Mouse (Mus musculus) hindbrain, embryonic 11.5 days (tissue): ENCODE measurements around the gene Hivep3. TPM values are rescaled to one million over a fixed set of nuclear protein-coding genes. Genes with fewer than 3 reads are reported as not detected.

ENCODE experiments used
- ATAC-seq: fragments of 200-750 bp; cut with Nextera tagmentation; 2 replicates; pipeline ENCODE4 v1.8.0; 2017; ENCODE audit warnings: mild to moderate bottlenecking, moderate TSS enrichment, moderate library complexity; ENCODE audit not compliant: low FRiP score
- DNase-seq: peaks from one replicate; pipeline ENCODE4 v3.0.0-alpha.2; 2015; ENCODE audit warnings: low spot score
- H3K27ac ChIP-seq: fragments of 300-500 bp; sonication (generic); 2 replicates; pipeline ENCODE4 v1.5.1; 2014; ENCODE audit warnings: mild to moderate bottlenecking, low read depth, low read length
- H3K27me3 ChIP-seq: fragments of 300-500 bp; sonication (generic); 2 replicates; pipeline ENCODE4 v1.6.1; 2014; ENCODE audit warnings: mild to moderate bottlenecking, low read length, moderate library complexity, mixed read lengths; ENCODE audit not compliant: control insufficient read depth, insufficient read depth
- H3K36me3 ChIP-seq: fragments of 300-500 bp; sonication (generic); 2 replicates; pipeline ENCODE4 v1.6.1; 2014; ENCODE audit warnings: mild to moderate bottlenecking, low read length, moderate library complexity, mixed read lengths; ENCODE audit not compliant: control insufficient read depth, insufficient read depth
- H3K4me1 ChIP-seq: fragments of 300-500 bp; sonication (generic); replicated peaks from 2 replicates; pipeline ENCODE4 v1.6.1; 2014; ENCODE audit warnings: low read length, mixed read lengths; ENCODE audit not compliant: control insufficient read depth, insufficient read depth
- H3K4me2 ChIP-seq: fragments of 300-500 bp; sonication (generic); replicated peaks from 2 replicates; pipeline ENCODE4 v1.6.1; 2014; ENCODE audit warnings: mild to moderate bottlenecking, low read depth, low read length
- H3K4me3 ChIP-seq: fragments of 300-500 bp; sonication (generic); 2 replicates; pipeline ENCODE4 v1.5.1; 2014; ENCODE audit warnings: low read depth, low read length
- H3K9ac ChIP-seq: fragments of 300-500 bp; sonication (generic); 2 replicates; pipeline ENCODE4 v1.6.1; 2014; ENCODE audit warnings: low read depth, low read length
- H3K9me3 ChIP-seq: fragments of 300-500 bp; sonication (generic); 2 replicates; pipeline ENCODE4 v1.6.1; 2016; ENCODE audit warnings: low read length; ENCODE audit not compliant: control insufficient read depth
- whole genome bisulfite sequencing: fragments of 180-500 bp; shearing (Covaris S2); extraction: QIAGEN DNeasy Blood & Tissue Kit; methylation state at CpG from one replicate; pipeline ENCODE4 v1.1.7; 2014; 5-methylcytosine and 5-hydroxymethylcytosine counted together
- polyA plus RNA-seq: library from polyadenylated mRNA; unstranded; fragments of >200 nt; fragmentation: Nextera tagmentation; extraction: Ambion mirVana; gene quantifications from 2 replicates; pipeline ENCODE4 v1.2.1, GENCODE M21; 2014

The Hivep3 gene
- polyA plus RNA-seq, 1 experiment from 2014 or later = 1.8 TPM

DNA sequence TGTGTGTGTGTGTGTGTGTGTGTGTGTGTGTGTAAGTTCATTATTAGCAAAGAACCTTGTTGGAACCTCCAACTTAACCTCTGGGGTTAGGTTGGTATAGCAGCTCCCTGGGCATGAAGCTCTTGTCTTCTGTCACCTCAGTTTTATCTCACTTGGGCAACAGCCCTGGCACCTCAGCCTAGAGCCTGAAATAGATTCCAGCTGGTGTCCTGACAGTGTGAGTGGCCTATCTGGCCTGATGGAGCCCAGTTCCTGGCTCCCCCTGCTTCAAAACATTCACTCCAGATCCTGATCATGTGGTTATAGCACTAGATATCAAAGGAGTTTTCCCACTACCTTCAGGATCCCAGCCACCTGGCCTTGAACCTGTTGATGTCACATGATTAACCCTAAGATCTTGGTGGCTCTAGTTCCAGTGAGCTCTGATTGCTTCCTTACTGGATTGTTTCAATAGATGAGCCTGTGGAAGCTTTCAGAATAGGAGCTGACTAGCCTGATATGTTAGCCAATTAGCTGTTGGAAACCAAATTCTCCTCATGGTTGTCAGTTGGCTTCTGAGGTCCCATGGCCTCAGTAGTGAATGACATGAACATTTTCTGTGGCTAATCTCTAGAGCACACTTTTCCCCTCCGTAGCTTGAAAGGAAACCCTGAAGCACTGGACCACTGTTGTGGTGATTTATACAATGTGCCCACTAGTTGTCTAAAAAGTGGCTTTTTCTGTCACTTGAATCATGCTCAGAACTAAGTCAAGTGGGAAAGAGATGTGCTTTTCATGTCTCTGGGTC lies 358.6 kb downstream of the Hivep3 start:
- Histone ChIP-seq H3K4me2 (no peak overlapping the region), H3K27me3 (no peaks in the 10 kb centered on the region), H3K27ac (no peak overlapping the region), H3K4me3 (no peak overlapping the region), H3K36me3 (no peaks in the 10 kb centered on the region), H3K9me3 (no peaks in the 10 kb centered on the region), H3K4me1 (no peaks in the 10 kb centered on the region), H3K9ac (no peak overlapping the region)
- ATAC-seq = no peak
- no peak for DNase-seq
- WGBS = 86% methylated on average over 1 of the region's 1 CpGs

DNA sequence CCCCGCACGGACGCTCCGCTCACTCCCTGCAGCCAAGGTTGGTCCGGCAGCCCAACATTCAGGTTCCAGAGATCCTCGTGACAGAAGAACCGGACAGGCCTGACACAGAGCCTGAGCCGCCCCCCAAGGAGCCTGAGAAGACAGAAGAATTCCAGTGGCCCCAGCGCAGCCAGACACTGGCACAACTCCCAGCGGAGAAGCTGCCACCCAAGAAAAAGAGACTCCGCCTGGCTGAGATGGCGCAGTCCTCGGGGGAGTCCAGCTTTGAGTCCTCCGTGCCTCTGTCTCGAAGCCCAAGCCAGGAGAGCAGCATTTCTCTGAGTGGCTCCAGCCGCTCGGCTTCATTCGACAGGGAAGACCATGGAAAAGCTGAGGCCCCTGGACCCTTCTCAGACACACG lies 363.4 kb downstream of the Hivep3 start:
- Histone ChIP-seq H3K27ac (no peak overlapping the region), H3K4me1 (no peaks in the 10 kb centered on the region), H3K4me2 (no peak overlapping the region), H3K36me3 (no peaks in the 10 kb centered on the region), H3K9me3 (peaks cover 4% of the 10 kb centered on the region; the same call in 1 of the 2 replicates), H3K9ac (no peak overlapping the region), H3K27me3 (no peaks in the 10 kb centered on the region), H3K4me3 (no peak overlapping the region)
- 89% methylated on average over 19 of the region's 19 CpGs for WGBS
- DNase-seq (no peak), ATAC-seq (no peak)

DNA sequence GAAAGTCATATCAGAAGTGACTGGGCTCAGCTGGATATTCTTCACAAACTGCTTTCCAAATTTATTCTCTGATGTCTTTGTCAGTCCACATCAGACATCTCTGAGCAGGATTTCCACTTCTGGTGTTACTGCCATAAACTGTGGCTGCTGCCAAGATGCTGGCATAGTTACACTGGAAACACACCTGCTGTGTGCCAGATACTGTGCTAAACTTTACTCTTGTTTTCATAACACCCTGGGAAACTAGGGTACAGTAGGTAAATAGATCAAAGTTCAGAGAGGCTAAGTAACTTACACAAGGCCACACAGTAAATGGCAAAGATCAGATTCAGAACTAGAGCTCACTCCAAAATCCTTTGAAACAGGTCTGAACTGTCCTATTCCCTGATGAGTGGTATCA lies 367.6 kb downstream of the Hivep3 start:
- H3K4me3 ChIP-seq = no peak overlapping the region
- peaks cover 4% of the 10 kb centered on the region; the same call in 1 of the 2 replicates for H3K9me3 ChIP-seq
- DNase-seq (no peak), ATAC-seq (no peak)
- H3K4me1 ChIP-seq = no peaks in the 10 kb centered on the region
- H3K27me3 ChIP-seq = no peaks in the 10 kb centered on the region
- no peak overlapping the region for H3K27ac ChIP-seq
- no peak overlapping the region for H3K4me2 ChIP-seq
- H3K36me3 ChIP-seq = no peaks in the 10 kb centered on the region
- H3K9ac ChIP-seq = no peak overlapping the region

DNA sequence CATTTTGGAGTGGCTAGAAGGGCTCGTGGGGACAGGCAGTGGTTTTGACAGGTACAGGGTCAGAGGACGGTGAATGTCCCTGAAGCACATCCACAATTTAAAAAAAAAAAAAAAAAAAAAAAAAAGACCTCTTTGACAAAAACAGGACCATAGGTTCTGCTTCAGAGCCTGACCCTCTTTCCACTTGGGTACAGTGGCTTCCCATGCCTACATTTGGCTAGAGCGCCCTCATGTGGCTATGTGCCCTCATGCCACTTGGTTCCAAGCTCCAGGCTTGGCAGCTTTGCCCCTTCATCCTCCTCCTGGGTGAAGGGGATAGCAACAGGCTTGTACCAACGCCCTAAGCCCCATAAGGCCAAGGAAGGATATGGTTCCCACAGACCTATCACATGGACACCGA lies 371.0 kb downstream of the Hivep3 start:
- Histone ChIP-seq H3K27me3 (no peaks in the 10 kb centered on the region), H3K27ac (no peak overlapping the region), H3K9me3 (no peaks in the 10 kb centered on the region), H3K4me1 (no peaks in the 10 kb centered on the region), H3K36me3 (no peaks in the 10 kb centered on the region), H3K4me2 (no peak overlapping the region), H3K4me3 (no peak overlapping the region), H3K9ac (no peak overlapping the region)
- 50% methylated on average over 5 of the region's 5 CpGs for WGBS
- no peak for ATAC-seq
- peak; percentile 63 for DNase-seq

DNA sequence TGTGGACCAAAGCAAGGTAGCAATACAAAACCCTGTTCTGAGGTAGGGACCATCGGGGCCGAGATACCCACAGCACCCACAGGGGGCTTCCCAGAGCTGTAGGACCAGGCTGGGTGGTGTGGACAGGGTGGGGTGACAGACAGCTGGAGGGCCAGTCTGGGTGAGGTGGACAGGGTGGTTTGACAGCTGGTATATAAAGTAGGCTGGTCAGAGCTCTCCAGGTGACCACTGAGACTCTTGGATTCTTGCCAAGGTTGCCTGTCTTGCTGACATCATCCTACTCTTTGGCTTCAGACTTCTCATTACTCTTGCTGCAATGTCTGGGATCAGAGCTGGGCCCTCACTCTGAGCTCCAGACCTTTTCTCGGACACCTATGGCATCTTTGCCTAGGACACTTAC lies 372.8 kb downstream of the Hivep3 start:
- no peak for DNase-seq
- H3K4me1 ChIP-seq = no peaks in the 10 kb centered on the region
- no peak overlapping the region for H3K27ac ChIP-seq
- 86% methylated on average over 3 of the region's 3 CpGs for WGBS
- no peaks in the 10 kb centered on the region for H3K27me3 ChIP-seq
- no peak overlapping the region for H3K4me3 ChIP-seq
- ATAC-seq = no peak
- H3K4me2 ChIP-seq = no peak overlapping the region
- H3K9me3 ChIP-seq = no peaks in the 10 kb centered on the region
- no peaks in the 10 kb centered on the region for H3K36me3 ChIP-seq
- no peak overlapping the region for H3K9ac ChIP-seq

DNA sequence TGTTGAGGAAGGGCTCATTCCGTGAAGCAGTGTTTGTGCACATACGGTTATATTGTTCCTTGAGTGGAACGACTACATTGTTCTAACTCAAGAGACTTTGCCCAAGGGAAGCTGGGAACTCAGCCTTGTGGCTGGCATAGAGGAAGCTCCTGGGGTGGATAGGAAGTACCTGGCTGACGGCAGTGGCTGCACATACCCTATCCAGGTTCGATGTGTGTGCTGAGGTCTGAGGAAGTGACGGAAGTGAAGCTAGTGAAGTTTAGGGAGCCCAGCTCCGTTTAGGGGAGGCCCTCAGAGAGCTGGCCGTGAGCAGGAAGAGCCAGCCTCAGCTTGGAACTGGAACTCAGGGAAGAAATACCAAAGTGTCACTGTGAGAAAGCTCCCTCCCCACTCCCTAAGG lies 374.2 kb downstream of the Hivep3 start:
- no peak overlapping the region for H3K9ac ChIP-seq
- ATAC-seq (no peak), DNase-seq (no peak)
- H3K9me3 ChIP-seq = no peaks in the 10 kb centered on the region
- H3K36me3 ChIP-seq = no peaks in the 10 kb centered on the region
- 81% methylated on average over 8 of the region's 8 CpGs for WGBS
- H3K4me1 ChIP-seq = no peaks in the 10 kb centered on the region
- no peaks in the 10 kb centered on the region for H3K27me3 ChIP-seq
- no peak overlapping the region for H3K27ac ChIP-seq
- no peak overlapping the region for H3K4me3 ChIP-seq
- no peak overlapping the region for H3K4me2 ChIP-seq

DNA sequence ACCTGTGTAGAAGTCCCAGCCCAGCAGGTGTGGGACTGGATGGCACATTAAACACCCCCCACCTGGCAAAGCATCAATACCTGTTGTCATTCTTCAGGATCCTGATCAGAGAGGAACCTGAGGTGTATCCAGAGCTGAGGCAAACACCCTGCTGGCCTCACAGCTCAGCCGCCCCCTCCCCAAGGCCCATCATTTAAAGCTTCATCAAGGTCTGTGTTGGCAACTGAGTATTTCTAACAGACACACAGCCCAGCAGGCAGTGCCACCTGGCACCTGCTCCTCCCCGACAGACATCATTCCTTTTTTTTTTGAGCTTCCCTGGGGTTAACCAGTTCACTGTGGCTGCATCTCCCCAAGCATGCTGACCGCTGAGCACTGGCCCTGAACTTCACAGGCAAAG lies 381.9 kb downstream of the Hivep3 start:
- Histone ChIP-seq H3K27me3 (no peaks in the 10 kb centered on the region), H3K27ac (no peak overlapping the region), H3K4me2 (no peak overlapping the region), H3K4me3 (no peak overlapping the region), H3K4me1 (no peaks in the 10 kb centered on the region), H3K9ac (no peak overlapping the region), H3K36me3 (no peaks in the 10 kb centered on the region), H3K9me3 (no peaks in the 10 kb centered on the region)
- ATAC-seq = no peak
- DNase-seq = no peak
- WGBS = 91% methylated on average over 3 of the region's 3 CpGs

DNA sequence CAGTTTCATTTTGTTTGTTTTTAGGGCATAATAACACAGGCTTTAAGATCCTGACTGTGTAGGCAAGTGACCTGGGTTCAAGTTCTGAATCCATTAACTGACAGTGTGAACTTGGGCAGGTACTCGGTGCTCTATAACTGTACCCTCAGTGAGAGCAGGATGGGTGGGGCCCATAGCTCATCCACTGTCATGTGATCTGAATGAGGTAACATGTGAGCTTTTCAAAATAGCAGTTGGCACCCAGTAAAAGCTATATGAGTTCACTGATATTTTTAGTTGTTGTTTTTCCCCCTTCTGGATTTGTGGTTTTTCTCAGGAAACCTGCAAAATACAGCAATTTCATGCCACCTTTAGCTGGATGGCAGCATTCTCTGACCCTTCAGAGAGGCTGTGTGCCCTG lies 382.7 kb downstream of the Hivep3 start:
- Histone ChIP-seq H3K9ac (no peak overlapping the region), H3K4me1 (no peaks in the 10 kb centered on the region), H3K4me2 (no peak overlapping the region), H3K9me3 (no peaks in the 10 kb centered on the region), H3K36me3 (no peaks in the 10 kb centered on the region), H3K27me3 (no peaks in the 10 kb centered on the region), H3K4me3 (no peak overlapping the region), H3K27ac (no peak overlapping the region)
- ATAC-seq = no peak
- WGBS = 88% methylated on average over 1 of the region's 1 CpGs
- DNase-seq = no peak

DNA sequence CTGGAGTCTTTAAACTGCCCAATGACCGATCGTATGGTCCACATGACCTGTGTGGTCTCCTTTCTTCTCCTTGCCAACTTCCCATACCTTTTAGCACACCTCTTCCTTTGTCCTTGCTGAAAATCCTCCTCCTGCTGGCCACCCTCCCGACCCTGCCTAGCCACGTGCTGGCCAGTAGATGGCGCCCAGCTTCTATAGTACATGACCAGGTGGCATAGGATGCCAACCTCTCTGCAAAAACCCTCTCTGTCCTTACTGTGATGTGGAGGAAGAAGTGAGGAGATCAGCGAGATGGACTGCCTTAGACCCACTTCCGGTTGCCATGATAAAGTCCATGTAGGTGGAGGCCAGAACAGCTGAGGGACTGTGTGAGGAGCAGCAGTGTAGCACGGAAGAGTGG lies 386.7 kb downstream of the Hivep3 start:
- Histone ChIP-seq H3K4me1 (no peaks in the 10 kb centered on the region), H3K9me3 (no peaks in the 10 kb centered on the region), H3K27ac (no peak overlapping the region), H3K36me3 (no peaks in the 10 kb centered on the region), H3K27me3 (no peaks in the 10 kb centered on the region), H3K4me2 (no peak overlapping the region), H3K4me3 (no peak overlapping the region), H3K9ac (no peak overlapping the region)
- WGBS = 39% methylated on average over 8 of the region's 8 CpGs
- ATAC-seq (no peak), DNase-seq (peak; percentile 63)
